8 mouse cellular contexts compared by ENCODE assay signal in genomic region chr17:70850996-70851991, GRCm38 (mm10). TPM values are rescaled to one million over a fixed set of nuclear protein-coding genes. Genes with fewer than 3 reads are reported as not detected.
A peak's percentile ranks its signal among the peaks of the same experiment; 100 is the strongest.
DNase-seq lines count a peak whose midpoint lies in the region; ATAC-seq and TF ChIP-seq lines count a peak whose summit lies in the region.

No protein-coding gene starts in this region.

- TF ChIP-seq RAD21 in MEL (IDR thresholded peaks at IDR 0.05; ENCODE audit: low read depth, low read length) = no peak

- H3K4me3 ChIP-seq in MEL (ENCODE audit: control insufficient read depth in 1 of 2, insufficient read depth in 1 of 2, low read depth in 2 of 2, low read length in 2 of 2) = peak overlapping the region; percentile 79 to 99
- H3K4me3 ChIP-seq in bone marrow, adult 2 months (replicated peaks; ENCODE audit: control insufficient read depth, low read depth, low read length) = peak overlapping the region; percentile 87
- H3K4me3 ChIP-seq in forebrain, embryonic 13.5 days = peak overlapping the region; percentile 69
- H3K4me3 ChIP-seq in limb, embryonic 10.5 days = peak overlapping the region; percentile 92
- H3K4me3 ChIP-seq in midbrain, embryonic 10.5 days = peak overlapping the region; percentile 84

- peak overlapping the region; percentile 94 for H3K9ac ChIP-seq in MEL (ENCODE audit: control insufficient read depth, low read depth, low read length, poor library complexity, severe bottlenecking)
- H3K9ac ChIP-seq in forebrain, embryonic 13.5 days = peak overlapping the region; percentile 81

- peaks cover 56% of the 10 kb centered on the region for H3K79me2 ChIP-seq in MEL (ENCODE audit: control insufficient read depth, insufficient read depth, low read length, poor library complexity)

- no peak for TF ChIP-seq CTCF in MEL (IDR thresholded peaks at IDR 0.05 in 2 of 3, conservative IDR thresholded peaks at IDR 0.05 in 1 of 3; ENCODE audit: control insufficient read depth in 1 of 3, insufficient read depth in 1 of 3, low read depth in 2 of 3, low read length in 3 of 3, poor library complexity in 1 of 3, severe bottlenecking in 1 of 3)
- TF ChIP-seq CTCF in bone marrow, adult 2 months (IDR thresholded peaks at IDR 0.05; ENCODE audit: control insufficient read depth, insufficient read depth, low read length) = no peak

- TF ChIP-seq EP300 in MEL (IDR thresholded peaks at IDR 0.05; ENCODE audit: low read depth in 1 of 2, low read length in 2 of 2) = no peak; a peak in 1 of 4 replicates

- no peaks in the 10 kb centered on the region for H3K9me3 ChIP-seq in MEL (replicated peaks; ENCODE audit: insufficient read depth, low read length)
- H3K9me3 ChIP-seq in forebrain, embryonic 13.5 days (replicated peaks) = no peaks in the 10 kb centered on the region
- H3K9me3 ChIP-seq in limb, embryonic 10.5 days (replicated peaks) = no peaks in the 10 kb centered on the region
- H3K9me3 ChIP-seq in midbrain, embryonic 10.5 days (replicated peaks) = no peaks in the 10 kb centered on the region

- peak overlapping the region; percentile 98 for H3K4me2 ChIP-seq in forebrain, embryonic 13.5 days

- no peaks in the 10 kb centered on the region for H3K27me3 ChIP-seq in MEL (ENCODE audit: control insufficient read depth in 1 of 2, insufficient read depth in 2 of 2, low read length in 2 of 2)
- H3K27me3 ChIP-seq in forebrain, embryonic 13.5 days = peaks cover 26% of the 10 kb centered on the region
- no peaks in the 10 kb centered on the region for H3K27me3 ChIP-seq in limb, embryonic 10.5 days (ENCODE audit: low read depth, poor library complexity, severe bottlenecking)
- no peaks in the 10 kb centered on the region for H3K27me3 ChIP-seq in midbrain, embryonic 10.5 days (ENCODE audit: low read depth, poor library complexity, severe bottlenecking)

- DNase-seq in MEL (ENCODE audit: low read depth, low spot score) = peak; percentile 84
- DNase-seq in heart, postnatal 4 days = peak; percentile 78
- peak; percentile 76 for DNase-seq in limb, embryonic 10.5 days (ENCODE audit: low spot score)
- DNase-seq in midbrain, embryonic 10.5 days (ENCODE audit: low spot score) = peak; percentile 85
- DNase-seq in spleen, postnatal 10 days (ENCODE audit: low spot score in 2 of 2) = peak; percentile 50 to 72
- DNase-seq in right cerebral cortex, postnatal 4 days = no peak

- peak; percentile 52 to 62; a peak in 3 of 4 replicates for TF ChIP-seq POLR2A in MEL (IDR thresholded peaks at IDR 0.05; ENCODE audit: control insufficient read depth in 1 of 2, insufficient read depth in 1 of 2, low read depth in 1 of 2, low read length in 2 of 2, poor library complexity in 1 of 2)
- TF ChIP-seq POLR2A in bone marrow, adult 2 months (IDR thresholded peaks at IDR 0.05; ENCODE audit: borderline replicate concordance, control insufficient read depth, low read depth, low read length) = peak; percentile 51; the same call in 1 of the 2 replicates

- WGBS in bone marrow, adult 2 months = under 1% methylated on average over 54 of the region's 54 CpGs
- WGBS in forebrain, embryonic 13.5 days = under 1% methylated on average over 46 of the region's 54 CpGs
- 1% methylated on average over 54 of the region's 54 CpGs for WGBS in limb, embryonic 10.5 days
- under 1% methylated on average over 54 of the region's 54 CpGs for WGBS in midbrain, embryonic 10.5 days

- peak; percentile 63 for ATAC-seq in forebrain, embryonic 13.5 days

- H3K27ac ChIP-seq in MEL (ENCODE audit: control insufficient read depth, low read depth, low read length) = peak overlapping the region; percentile 98
- H3K27ac ChIP-seq in bone marrow, adult 2 months (ENCODE audit: control insufficient read depth, insufficient read depth, low read depth, low read length, poor library complexity) = peak overlapping the region; percentile 92
- peak overlapping the region; percentile 89 for H3K27ac ChIP-seq in forebrain, embryonic 13.5 days
- peak overlapping the region; percentile 99 for H3K27ac ChIP-seq in limb, embryonic 10.5 days
- H3K27ac ChIP-seq in midbrain, embryonic 10.5 days (replicated peaks) = peak overlapping the region; percentile 97

- H3K4me1 ChIP-seq in MEL (ENCODE audit: control insufficient read depth in 1 of 2, insufficient read depth in 2 of 2, low read length in 2 of 2) = peaks cover 15 to 17% of the 10 kb centered on the region in 2 experiments; a peak in 3 of 4 replicates
- no peaks in the 10 kb centered on the region for H3K4me1 ChIP-seq in bone marrow, adult 2 months (ENCODE audit: control insufficient read depth, insufficient read depth, low read length)
- H3K4me1 ChIP-seq in forebrain, embryonic 13.5 days = peaks cover 58% of the 10 kb centered on the region
- peaks cover 30% of the 10 kb centered on the region for H3K4me1 ChIP-seq in limb, embryonic 10.5 days
- peaks cover 66% of the 10 kb centered on the region for H3K4me1 ChIP-seq in midbrain, embryonic 10.5 days

- peaks cover 0 to 24% of the 10 kb centered on the region in 2 experiments for H3K36me3 ChIP-seq in MEL (ENCODE audit: control insufficient read depth in 1 of 2, insufficient read depth in 2 of 2, low read length in 2 of 2)
- no peaks in the 10 kb centered on the region for H3K36me3 ChIP-seq in forebrain, embryonic 13.5 days (ENCODE audit: poor library complexity, severe bottlenecking)
- H3K36me3 ChIP-seq in limb, embryonic 10.5 days = peaks cover 1% of the 10 kb centered on the region
- H3K36me3 ChIP-seq in midbrain, embryonic 10.5 days = peaks cover 2% of the 10 kb centered on the region

TF ChIP-seq in MEL, 35 proteins besides CTCF, POLR2A, EP300 and RAD21:
- 0 out of 2 replicates have a peak, but pooled peaks have one; percentile 15 for TF ChIP-seq MAZ (IDR thresholded peaks at IDR 0.05; ENCODE audit: low read depth, low read length)
- 0 out of 2 replicates have a peak, but pooled peaks have one; percentile 12 for TF ChIP-seq ZNF384 (IDR thresholded peaks at IDR 0.05; ENCODE audit: low read depth, low read length)
- TF ChIP-seq ZC3H11A (IDR thresholded peaks at IDR 0.05; ENCODE audit: low read depth, low read length) = no peak
- peak; percentile 85 for TF ChIP-seq SIN3A (IDR thresholded peaks at IDR 0.05; ENCODE audit: low read length)
- TF ChIP-seq POLR2AphosphoS2 (IDR thresholded peaks at IDR 0.05; ENCODE audit: low read length) = peak; percentile 56; the same call in 1 of the 2 replicates
- no peak for TF ChIP-seq JUND (IDR thresholded peaks at IDR 0.05; ENCODE audit: low read depth, low read length)
- TF ChIP-seq HCFC1 (IDR thresholded peaks at IDR 0.05; ENCODE audit: low read depth, low read length) = peak; percentile 2; the same call in 1 of the 2 replicates
- peak; percentile 31; the same call in 1 of the 2 replicates for TF ChIP-seq E2F4 (IDR thresholded peaks at IDR 0.05; ENCODE audit: borderline replicate concordance, low read depth, low read length)
- peak; percentile 53; the same call in 1 of the 2 replicates for TF ChIP-seq MYC (IDR thresholded peaks at IDR 0.05; ENCODE audit: low read depth, low read length)
- TF ChIP-seq NRF1 (IDR thresholded peaks at IDR 0.05; ENCODE audit: insufficient read depth, low read depth, low read length, poor library complexity, severe bottlenecking) = no peak
- TF ChIP-seq MAX (IDR thresholded peaks at IDR 0.05; ENCODE audit: low read length) = peak; percentile 83
- TF ChIP-seq USF1 (IDR thresholded peaks at IDR 0.05; ENCODE audit: low read depth, low read length) = no peak
- TF ChIP-seq ETS1 (IDR thresholded peaks at IDR 0.05; ENCODE audit: low read depth, low read length) = peak; percentile 4; the same call in 1 of the 2 replicates
- peak; percentile 63 for TF ChIP-seq NELFE (IDR thresholded peaks at IDR 0.05; ENCODE audit: low read depth, low read length)
- TF ChIP-seq MXI1 (IDR thresholded peaks at IDR 0.05; ENCODE audit: low read depth, low read length) = peak; percentile 94
- no peak for TF ChIP-seq RCOR1 (IDR thresholded peaks at IDR 0.05; ENCODE audit: low read depth, low read length)

RNA-seq across cellular contexts. Expression of gene Tgif1, which starts 2.1 kb away (rescaled TPM):
- total RNA-seq in MEL (2012; rRNA removed) = 9.1 and 10.9 TPM in 2 replicates
- 10 to 100 TPM in 1 of 2 experiments, not detected in 1; 29.5 TPM for polyA plus RNA-seq in MEL (2012; ENCODE audit: insufficient read depth in 1 of 2, insufficient read length in 2 of 2, low read depth in 1 of 2, low replicate concordance in 2 of 2, missing spikeins in 1 of 2)
- polyA plus RNA-seq in bone marrow, adult 2 months (2011; ENCODE audit: insufficient read depth, insufficient read length, low replicate concordance, missing spikeins) = 11.2 and 33.1 TPM in 2 replicates
- 24.0 and 33.0 TPM in 2 replicates for polyA plus RNA-seq in forebrain, embryonic 13.5 days (2015; fragmentation: Nextera tagmentation; extraction: Ambion mirVana)
- 10 to 100 TPM; 13.7 to 15.5 TPM for total RNA-seq in heart, postnatal 4 days (2021)
- polyA plus RNA-seq in limb, embryonic 10.5 days (2016; fragmentation: Nextera tagmentation; extraction: Ambion mirVana) = 105 and 132 TPM in 2 replicates
- 72.9 and 73.6 TPM in 2 replicates for polyA plus RNA-seq in midbrain, embryonic 10.5 days (2016; fragmentation: Nextera tagmentation; extraction: Ambion mirVana)
